Mouse (Mus musculus): ENCODE results near the gene Teddm1b.
A peak's percentile ranks its signal among the peaks of the same experiment; 100 is the strongest.
"Not testable (repeated sequence)": the region's sequence is repeated elsewhere in the genome, so short reads cannot be mapped to it uniquely, and the experiment has no call there.

Teddm1b gene

GRCm38 (mm10) chr1:153874045-153874444 is at the start of gene Teddm1b:
Teddm1b (plus strand) TSS chr1:153874345.
- no peak for DNase-seq

GRCm38 (mm10) chr1:153830746-153831145 is 43.4 kb upstream of the Teddm1b start:
- DNase-seq: no peak

GRCm38 (mm10) chr1:153836036-153836435 is 38.1 kb upstream of the Teddm1b start:
- DNase-seq: no peak

GRCm38 (mm10) chr1:153842121-153842740 is 31.9 kb upstream of the Teddm1b start:
- no peak for DNase-seq

GRCm38 (mm10) chr1:153844042-153844441 is 30.1 kb upstream of the Teddm1b start, which contains the start of gene Rgsl1:
Rgsl1 (minus strand) TSS chr1:153844142.
- no peak for DNase-seq

- no peak for DNase-seq
Measured at GRCm38 (mm10) chr1:153846420-153846819, 27.7 kb upstream of the Teddm1b start.

- no peak for DNase-seq
Measured at GRCm38 (mm10) chr1:153846867-153847266, 27.3 kb upstream of the Teddm1b start.

GRCm38 (mm10) chr1:153852696-153853095 is 21.4 kb upstream of the Teddm1b start:
- DNase-seq: not testable (repeated sequence)

- no peak for DNase-seq
Measured at GRCm38 (mm10) chr1:153855946-153856345, 18.2 kb upstream of the Teddm1b start.

GRCm38 (mm10) chr1:153880391-153880790 is 6.2 kb downstream of the Teddm1b start:
- DNase-seq: not testable (repeated sequence)

GRCm38 (mm10) chr1:153886024-153886633 is 12.0 kb downstream of the Teddm1b start:
- no peak for DNase-seq

- no peak for DNase-seq
Measured at GRCm38 (mm10) chr1:153890121-153890520, 16.0 kb downstream of the Teddm1b start.

GRCm38 (mm10) chr1:153891442-153891841 is 17.3 kb downstream of the Teddm1b start, which contains the start of gene Teddm1a:
Teddm1a (plus strand) TSS chr1:153891742.
- no peak for DNase-seq

- DNase-seq: no peak
Measured at GRCm38 (mm10) chr1:153893746-153894145, 19.6 kb downstream of the Teddm1b start.

- no peak for DNase-seq
Measured at GRCm38 (mm10) chr1:153894201-153894893, 20.2 kb downstream of the Teddm1b start.

GRCm38 (mm10) chr1:153894979-153895378 is 20.8 kb downstream of the Teddm1b start:
- peak; percentile 77 to 81 for DNase-seq

GRCm38 (mm10) chr1:153897196-153897595 is 23.1 kb downstream of the Teddm1b start:
- no peak for DNase-seq

GRCm38 (mm10) chr1:153898989-153899730 is 25.0 kb downstream of the Teddm1b start:
- DNase-seq: no peak

GRCm38 (mm10) chr1:153899731-153900380 is 25.7 kb downstream of the Teddm1b start, which contains the start of the genes Glul and Teddm2:
Glul (plus strand) TSS chr1:153899944.
Teddm2 (minus strand) TSS chr1:153900228.
- peak; percentile 97 to 99 for DNase-seq

GRCm38 (mm10) chr1:153900381-153900780 is 26.2 kb downstream of the Teddm1b start:
- peak in 1 of 2 experiments; percentile 71 for DNase-seq

GRCm38 (mm10) chr1:153900860-153901730 is 26.9 kb downstream of the Teddm1b start:
- peak; percentile 31 to 53 for DNase-seq
